Mouse (Mus musculus): Measurements from ENCODE around the gene Erbin. TPM values are rescaled to one million over a fixed set of nuclear protein-coding genes. Genes with fewer than 3 reads are reported as not detected.

Erbin gene
- polyA plus RNA-seq (2014; fragmentation: Nextera tagmentation; extraction: Ambion mirVana), result 24.2 and 34.0 TPM in 2 replicates

GRCm38 (mm10) chr13:103920261-103920932, at the start of gene Erbin:
Gene Erbin (minus strand): TSS chr13:103920514.
- WGBS, result under 1% methylated on average over 45 of the region's 93 CpGs
- Histone ChIP-seq H3K4me1 (replicated peaks; ENCODE audit: control insufficient read depth, insufficient read depth, low read length) (peaks cover 2% of the 10 kb centered on the region; the same call in 1 of the 2 replicates), H3K9ac (ENCODE audit: low read depth, low read length) (peak within 1 kb of the TSS; percentile 99), H3K27ac (ENCODE audit: low read depth, low read length) (peak within 1 kb of the TSS; percentile 100), H3K4me2 (replicated peaks; ENCODE audit: low read depth, low read length) (peak within 1 kb of the TSS; percentile 71), H3K4me3 (ENCODE audit: low read depth, low read length) (peak within 1 kb of the TSS; percentile 90), H3K27me3 (ENCODE audit: control insufficient read depth, insufficient read depth, low read length) (no peaks in the 10 kb centered on the region), H3K36me3 (ENCODE audit: control insufficient read depth, insufficient read depth, low read length) (no peaks in the 10 kb centered on the region), H3K9me3 (ENCODE audit: control insufficient read depth, low read length) (no peaks in the 10 kb centered on the region)
- ATAC-seq (ENCODE audit: low FRiP score), result peak; percentile 78
- peak; percentile 77 for DNase-seq (ENCODE audit: low spot score)

DNA sequence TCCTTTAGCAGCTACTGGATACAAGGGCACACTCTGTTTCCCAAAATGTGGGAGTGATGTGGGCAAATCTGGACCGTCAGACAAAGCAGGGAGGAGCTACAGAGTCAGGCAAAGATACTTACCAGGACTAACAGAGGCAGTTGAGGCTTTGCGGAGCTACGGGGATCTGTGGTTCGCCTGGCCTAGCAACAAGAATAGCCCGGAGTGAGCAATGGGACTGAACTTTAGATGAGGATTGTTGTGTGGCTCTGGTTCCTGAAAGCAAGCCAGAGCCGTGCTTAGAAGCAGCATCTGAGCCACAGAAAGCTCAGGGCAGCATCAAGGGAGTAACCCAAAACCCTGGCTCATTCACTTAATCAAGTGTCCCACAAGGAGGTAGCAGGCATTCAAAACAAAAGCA, 49.6 kb upstream of the Erbin start:
- no peak overlapping the region for H3K4me3 ChIP-seq (ENCODE audit: low read depth, low read length)
- no peak overlapping the region for H3K27ac ChIP-seq (ENCODE audit: low read depth, low read length)
- WGBS, result 67% methylated on average over 6 of the region's 6 CpGs
- no peaks in the 10 kb centered on the region for H3K27me3 ChIP-seq (ENCODE audit: control insufficient read depth, insufficient read depth, low read length)
- no peak overlapping the region for H3K4me2 ChIP-seq (replicated peaks; ENCODE audit: low read depth, low read length)
- H3K4me1 ChIP-seq (replicated peaks; ENCODE audit: control insufficient read depth, insufficient read depth, low read length), result no peaks in the 10 kb centered on the region
- DNase-seq (ENCODE audit: low spot score), result no peak
- no peaks in the 10 kb centered on the region for H3K9me3 ChIP-seq (ENCODE audit: control insufficient read depth, low read length)
- no peaks in the 10 kb centered on the region for H3K36me3 ChIP-seq (ENCODE audit: control insufficient read depth, insufficient read depth, low read length)
- ATAC-seq (ENCODE audit: low FRiP score), result no peak
- no peak overlapping the region for H3K9ac ChIP-seq (ENCODE audit: low read depth, low read length)

GRCm38 (mm10) chr13:103967987-103968386, 47.7 kb upstream of the Erbin start:
- H3K4me2 ChIP-seq (replicated peaks; ENCODE audit: low read depth, low read length), result no peak overlapping the region
- H3K27me3 ChIP-seq (ENCODE audit: control insufficient read depth, insufficient read depth, low read length), result no peaks in the 10 kb centered on the region
- H3K27ac ChIP-seq (ENCODE audit: low read depth, low read length), result no peak overlapping the region
- H3K36me3 ChIP-seq (ENCODE audit: control insufficient read depth, insufficient read depth, low read length), result no peaks in the 10 kb centered on the region
- H3K9ac ChIP-seq (ENCODE audit: low read depth, low read length), result no peak overlapping the region
- H3K4me3 ChIP-seq (ENCODE audit: low read depth, low read length), result no peak overlapping the region
- no peaks in the 10 kb centered on the region for H3K9me3 ChIP-seq (ENCODE audit: control insufficient read depth, low read length)
- 91% methylated on average over 9 of the region's 9 CpGs for WGBS
- DNase-seq (ENCODE audit: low spot score) (no peak), ATAC-seq (ENCODE audit: low FRiP score) (no peak)
- H3K4me1 ChIP-seq (replicated peaks; ENCODE audit: control insufficient read depth, insufficient read depth, low read length), result no peaks in the 10 kb centered on the region

- Histone ChIP-seq H3K9ac (ENCODE audit: low read depth, low read length) (no peak overlapping the region), H3K4me1 (replicated peaks; ENCODE audit: control insufficient read depth, insufficient read depth, low read length) (no peaks in the 10 kb centered on the region), H3K36me3 (ENCODE audit: control insufficient read depth, insufficient read depth, low read length) (no peaks in the 10 kb centered on the region), H3K4me2 (replicated peaks; ENCODE audit: low read depth, low read length) (no peak overlapping the region), H3K4me3 (ENCODE audit: low read depth, low read length) (no peak overlapping the region), H3K9me3 (ENCODE audit: control insufficient read depth, low read length) (no peaks in the 10 kb centered on the region), H3K27me3 (ENCODE audit: control insufficient read depth, insufficient read depth, low read length) (no peaks in the 10 kb centered on the region), H3K27ac (ENCODE audit: low read depth, low read length) (no peak overlapping the region)
- WGBS, result 90% methylated on average over 8 of the region's 8 CpGs
- ATAC-seq (ENCODE audit: low FRiP score), result no peak
- DNase-seq (ENCODE audit: low spot score), result no peak
These were observed 46.4 kb upstream of the Erbin start for GRCm38 (mm10) chr13:103966696-103967215.

DNA sequence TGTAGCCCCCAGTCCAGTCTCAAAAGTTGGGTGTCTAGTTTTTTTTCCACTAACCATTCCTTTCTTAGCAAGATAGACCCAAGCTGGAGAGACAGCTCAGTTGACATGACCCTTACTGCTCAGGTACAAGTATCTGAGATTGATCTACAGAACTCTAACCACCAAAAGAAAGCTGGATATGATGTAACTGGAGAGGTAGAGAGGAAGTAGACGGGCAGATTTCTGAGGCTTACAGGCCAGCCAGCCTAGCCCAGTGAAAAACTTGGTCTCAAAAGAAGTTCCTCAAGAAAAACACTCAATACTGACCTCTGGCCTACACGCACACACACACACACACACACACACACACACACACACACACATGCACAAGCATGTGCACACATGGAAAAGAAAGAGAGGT, 44.9 kb upstream of the Erbin start:
- no peak for ATAC-seq (ENCODE audit: low FRiP score)
- no peaks in the 10 kb centered on the region for H3K27me3 ChIP-seq (ENCODE audit: control insufficient read depth, insufficient read depth, low read length)
- no peaks in the 10 kb centered on the region for H3K9me3 ChIP-seq (ENCODE audit: control insufficient read depth, low read length)
- no peak for DNase-seq (ENCODE audit: low spot score)
- no peak overlapping the region for H3K27ac ChIP-seq (ENCODE audit: low read depth, low read length)
- H3K9ac ChIP-seq (ENCODE audit: low read depth, low read length), result no peak overlapping the region
- WGBS, result 93% methylated on average over 2 of the region's 2 CpGs
- no peaks in the 10 kb centered on the region for H3K4me1 ChIP-seq (replicated peaks; ENCODE audit: control insufficient read depth, insufficient read depth, low read length)
- H3K4me3 ChIP-seq (ENCODE audit: low read depth, low read length), result no peak overlapping the region
- no peaks in the 10 kb centered on the region for H3K36me3 ChIP-seq (ENCODE audit: control insufficient read depth, insufficient read depth, low read length)
- H3K4me2 ChIP-seq (replicated peaks; ENCODE audit: low read depth, low read length), result no peak overlapping the region

DNA sequence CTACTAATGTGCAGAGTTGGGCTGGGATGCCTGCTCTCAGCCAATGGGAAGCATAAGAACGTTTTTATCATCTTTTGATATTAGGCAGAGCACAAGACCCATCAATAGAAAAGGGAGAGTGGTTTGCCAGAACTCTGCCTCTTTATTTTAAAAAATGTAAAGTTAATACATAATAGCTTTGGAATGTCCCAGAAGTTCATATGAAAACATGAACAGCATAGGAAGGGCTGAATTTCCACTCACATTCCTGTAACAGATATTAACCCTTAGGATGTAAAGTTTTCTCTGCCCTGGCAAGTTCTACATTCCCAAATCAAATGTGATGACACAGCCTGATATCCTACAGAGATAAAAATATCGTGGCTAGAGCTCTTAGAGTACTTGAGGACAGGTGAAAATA, 42.8 kb upstream of the Erbin start:
- Histone ChIP-seq H3K36me3 (ENCODE audit: control insufficient read depth, insufficient read depth, low read length) (no peaks in the 10 kb centered on the region), H3K9ac (ENCODE audit: low read depth, low read length) (no peak overlapping the region), H3K27ac (ENCODE audit: low read depth, low read length) (no peak overlapping the region), H3K4me3 (ENCODE audit: low read depth, low read length) (no peak overlapping the region), H3K27me3 (ENCODE audit: control insufficient read depth, insufficient read depth, low read length) (no peaks in the 10 kb centered on the region), H3K4me2 (replicated peaks; ENCODE audit: low read depth, low read length) (no peak overlapping the region), H3K4me1 (replicated peaks; ENCODE audit: control insufficient read depth, insufficient read depth, low read length) (no peaks in the 10 kb centered on the region), H3K9me3 (ENCODE audit: control insufficient read depth, low read length) (no peaks in the 10 kb centered on the region)
- no peak for ATAC-seq (ENCODE audit: low FRiP score)
- no peak for DNase-seq (ENCODE audit: low spot score)
- 78% methylated on average over 2 of the region's 2 CpGs for WGBS

GRCm38 (mm10) chr13:103959841-103960240, 39.5 kb upstream of the Erbin start:
- no peaks in the 10 kb centered on the region for H3K36me3 ChIP-seq (ENCODE audit: control insufficient read depth, insufficient read depth, low read length)
- no peak overlapping the region for H3K27ac ChIP-seq (ENCODE audit: low read depth, low read length)
- no peaks in the 10 kb centered on the region for H3K4me1 ChIP-seq (replicated peaks; ENCODE audit: control insufficient read depth, insufficient read depth, low read length)
- H3K9me3 ChIP-seq (ENCODE audit: control insufficient read depth, low read length), result no peaks in the 10 kb centered on the region
- DNase-seq (ENCODE audit: low spot score) (no peak), ATAC-seq (ENCODE audit: low FRiP score) (no peak)
- no peaks in the 10 kb centered on the region for H3K27me3 ChIP-seq (ENCODE audit: control insufficient read depth, insufficient read depth, low read length)
- no peak overlapping the region for H3K9ac ChIP-seq (ENCODE audit: low read depth, low read length)
- no peak overlapping the region for H3K4me2 ChIP-seq (replicated peaks; ENCODE audit: low read depth, low read length)
- 93% methylated on average over 5 of the region's 5 CpGs for WGBS
- no peak overlapping the region for H3K4me3 ChIP-seq (ENCODE audit: low read depth, low read length)

- H3K27ac ChIP-seq (ENCODE audit: low read depth, low read length), result no peak overlapping the region
- WGBS, result 83% methylated on average over 9 of the region's 9 CpGs
These were observed 38.4 kb upstream of the Erbin start for GRCm38 (mm10) chr13:103958607-103959123.

More at GRCm38 (mm10) chr13:103958607-103959123, 38.4 kb upstream of the Erbin start:
- Histone ChIP-seq H3K4me1 (replicated peaks; ENCODE audit: control insufficient read depth, insufficient read depth, low read length) (no peaks in the 10 kb centered on the region), H3K27me3 (ENCODE audit: control insufficient read depth, insufficient read depth, low read length) (no peaks in the 10 kb centered on the region), H3K9me3 (ENCODE audit: control insufficient read depth, low read length) (no peaks in the 10 kb centered on the region), H3K36me3 (ENCODE audit: control insufficient read depth, insufficient read depth, low read length) (no peaks in the 10 kb centered on the region), H3K9ac (ENCODE audit: low read depth, low read length) (no peak overlapping the region), H3K4me3 (ENCODE audit: low read depth, low read length) (no peak overlapping the region), H3K4me2 (replicated peaks; ENCODE audit: low read depth, low read length) (no peak overlapping the region)
- no peak for ATAC-seq (ENCODE audit: low FRiP score)
- no peak for DNase-seq (ENCODE audit: low spot score)
